Mouse (Mus musculus): ENCODE data around the gene Rps21.

GRCm38 (mm10) chr2:180289440-180290108 lies 32.4 kb downstream of the Rps21 start, which contains the start of gene Rbbp8nl:
- TF ChIP-seq CTCF (IDR thresholded peaks at IDR 0.05; ENCODE audit: extremely low read depth, insufficient read depth, low read length) (no peak), POLR2A (IDR thresholded peaks at IDR 0.05; ENCODE audit: extremely low read depth, insufficient read depth, low read length) (no peak)
